Mouse (Mus musculus) right cerebral cortex, postnatal 36 days (tissue): ENCODE results near the gene Gm43552.

Experiments
- DNase-seq, 2 experiments: peaks; one replicate each; pipeline ENCODE4 v3.0.0; 2022; ENCODE audit warnings: low spot score in 2 of 2, mixed read lengths in 1 of 2

Gm43552 gene

DNA sequence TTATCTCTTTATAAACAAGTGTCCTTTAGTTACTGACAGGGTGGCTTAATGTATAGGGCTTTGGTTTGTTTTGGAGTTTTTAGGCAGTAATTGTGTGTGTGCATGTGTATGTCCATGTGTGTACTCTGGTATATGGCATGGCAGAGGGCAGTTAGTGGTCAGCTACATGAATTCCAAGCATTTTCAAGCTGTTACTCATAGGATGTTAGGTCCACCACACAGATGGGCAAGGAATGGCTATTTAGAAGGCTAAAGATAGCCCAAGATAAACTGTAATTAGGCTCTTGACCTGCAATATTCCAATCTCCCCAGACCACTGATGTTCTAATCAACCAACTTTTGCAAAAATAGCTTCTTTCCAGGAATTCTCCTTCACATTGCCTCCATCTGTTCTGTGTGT is 54.6 kb downstream of the Gm43552 start:
- no peak for DNase-seq

DNA sequence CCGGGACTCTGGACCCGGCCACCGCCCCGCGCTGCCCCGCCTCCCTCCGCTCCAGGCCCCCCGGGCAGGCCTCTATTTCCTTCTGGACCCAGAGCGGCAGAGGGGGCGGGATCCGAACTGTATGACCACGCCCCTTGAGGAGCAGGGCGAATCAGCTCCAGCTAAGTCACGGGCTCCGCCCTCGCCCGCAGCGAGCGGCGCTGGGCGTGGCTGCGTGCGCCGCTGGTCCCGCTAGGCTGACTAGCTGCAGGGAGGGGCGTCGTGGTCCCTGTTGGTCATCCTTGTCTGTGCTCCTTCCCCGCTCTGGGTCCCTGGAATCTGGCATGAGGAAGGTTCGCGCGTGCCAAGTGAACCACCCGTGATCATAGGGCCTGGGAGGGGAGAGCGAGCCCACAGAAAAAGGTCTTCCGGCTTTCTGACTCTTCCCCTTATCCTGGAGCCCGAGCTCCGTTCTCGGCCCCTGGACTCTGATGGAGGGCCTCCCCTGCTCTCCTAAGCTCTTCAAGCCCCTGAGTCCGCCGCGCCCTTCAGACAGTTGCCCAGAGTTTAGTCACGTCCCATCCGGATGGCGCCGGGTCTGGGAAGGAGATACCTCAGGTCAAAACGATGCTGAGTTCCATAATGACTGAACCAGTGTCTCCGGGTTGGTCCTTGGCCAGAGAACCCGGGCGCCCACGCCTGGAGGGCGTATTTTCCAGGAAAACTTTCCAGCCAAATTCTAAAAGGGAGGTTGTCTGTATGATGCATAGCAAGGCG is 56.6 kb downstream of the Gm43552 start, which contains the start of gene Ugdh:
Gene Ugdh (minus strand): TSS at position 144 of the 756 bp plus-strand sequence.
- peak; percentile 94 to 97 for DNase-seq

DNA sequence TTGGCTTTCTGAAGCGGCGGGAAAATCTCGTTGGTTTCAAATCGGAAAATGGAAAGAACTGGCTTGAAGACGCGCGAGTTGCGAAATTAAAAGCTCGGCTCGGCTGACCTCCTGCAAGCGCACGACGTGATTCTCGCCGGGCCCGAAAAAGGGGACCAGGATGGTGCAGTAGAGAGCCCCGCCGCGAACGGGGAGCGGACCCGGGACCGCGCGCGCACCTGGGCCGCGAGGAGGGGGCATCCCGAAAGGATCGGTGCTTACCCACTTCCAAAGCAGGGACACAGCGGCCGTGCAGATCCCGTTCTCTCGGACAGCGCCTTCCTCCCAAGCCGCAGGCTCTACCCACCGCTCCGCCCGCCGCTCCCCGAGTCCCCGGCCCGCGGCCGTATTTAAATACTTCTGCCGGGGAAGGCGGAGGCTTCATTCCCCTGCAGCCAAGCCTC is 57.2 kb downstream of the Gm43552 start:
- peak in 1 of 2 experiments; percentile 9 for DNase-seq

DNA sequence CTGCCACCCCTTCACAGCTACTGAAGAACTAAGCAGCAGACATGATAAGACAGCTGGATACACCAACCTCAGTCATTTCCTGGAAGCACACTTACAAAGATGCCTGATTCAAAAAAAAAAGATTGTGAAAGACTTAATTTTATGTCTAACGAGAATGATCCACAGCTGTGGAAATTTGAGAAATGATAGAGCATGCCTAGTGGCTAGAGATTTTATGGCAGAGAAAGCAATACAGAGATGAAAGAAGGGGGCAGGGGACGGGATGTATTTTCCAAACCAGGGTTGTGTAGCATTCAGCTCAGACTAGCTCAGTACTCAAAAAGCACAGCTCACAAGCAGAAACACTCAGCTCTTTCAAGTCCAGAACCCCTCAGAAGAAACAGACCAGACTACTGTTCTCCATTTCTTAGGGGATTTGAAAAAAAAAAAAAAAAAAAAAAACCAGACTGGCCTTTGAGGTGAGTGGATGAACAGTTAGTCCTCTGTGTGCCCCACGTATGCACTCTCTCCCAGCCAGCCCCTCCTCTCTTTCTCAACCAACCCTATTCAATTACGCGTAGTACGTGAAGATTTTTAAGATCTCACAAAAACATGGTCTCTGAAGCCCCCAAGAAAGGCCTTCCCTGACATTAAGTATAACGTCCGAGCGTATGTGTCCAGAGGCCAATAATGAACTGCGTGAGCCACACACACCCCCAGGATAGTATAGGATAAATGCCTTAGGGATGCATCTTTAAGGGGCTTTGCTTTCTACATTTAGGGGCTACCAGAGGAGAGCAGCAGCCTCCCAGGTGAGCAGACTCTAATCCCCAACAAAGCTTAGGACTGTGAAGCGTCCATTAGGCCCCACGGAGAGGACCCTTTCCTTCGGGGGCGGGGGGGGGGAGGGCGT is 57.9 kb downstream of the Gm43552 start:
- peak in 1 of 2 experiments; percentile 16 for DNase-seq

DNA sequence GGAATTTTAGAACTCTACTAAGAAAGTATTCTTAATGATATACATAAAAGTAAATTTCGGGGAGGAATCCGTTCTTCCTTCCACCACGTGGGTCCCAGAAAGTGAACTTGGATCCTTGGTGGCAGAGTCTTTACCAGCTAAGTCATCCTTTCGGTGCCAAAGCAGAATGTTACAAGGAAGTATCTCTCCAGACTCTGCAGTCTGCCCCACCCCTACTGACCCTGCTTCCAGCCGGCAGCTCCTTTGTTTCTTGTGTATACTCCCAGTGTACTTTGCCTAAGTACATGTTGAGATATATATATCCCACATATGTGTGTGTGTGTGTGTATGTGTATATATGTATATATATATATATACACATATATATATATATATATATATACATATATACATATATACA is 63.2 kb downstream of the Gm43552 start:
- DNase-seq = no peak

DNA sequence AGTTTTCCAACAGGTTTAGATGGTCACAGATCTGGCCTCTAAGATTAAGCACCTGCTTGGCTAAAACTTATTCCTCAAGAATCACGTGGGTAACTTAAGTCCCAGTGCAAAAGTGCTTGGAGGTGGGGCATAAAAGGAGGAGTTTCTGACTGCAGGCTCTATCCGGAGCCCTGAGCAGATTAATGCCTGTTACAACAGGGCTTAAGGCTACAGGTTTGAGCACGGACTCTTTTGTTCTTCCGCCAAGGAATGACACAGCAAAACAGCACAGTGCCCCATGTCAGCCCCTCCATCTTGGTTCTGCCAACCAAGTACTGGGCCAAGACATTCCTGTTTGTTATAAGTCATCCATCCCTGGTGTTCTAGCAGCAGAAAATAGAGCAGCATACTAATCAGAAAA is 64.3 kb downstream of the Gm43552 start:
- DNase-seq = no peak

DNA sequence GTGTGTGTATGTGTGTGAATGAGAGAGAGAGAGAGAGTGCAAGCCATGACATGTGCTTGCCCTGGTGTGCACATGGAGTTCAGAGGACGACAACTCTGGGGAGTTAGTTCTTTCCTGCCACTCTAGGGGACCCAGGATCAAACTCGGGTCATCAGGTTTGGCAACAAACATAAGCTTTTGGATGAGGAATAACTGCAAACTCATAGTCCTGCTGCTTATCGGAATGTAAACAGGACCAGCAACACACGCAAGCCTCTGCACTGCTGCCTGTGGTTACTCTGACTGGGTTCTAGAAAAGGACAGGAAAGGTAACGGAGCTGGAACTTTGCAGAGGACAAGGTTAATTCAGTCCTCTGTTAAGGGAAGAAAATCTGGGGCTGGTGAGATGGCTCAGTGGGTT is 67.4 kb downstream of the Gm43552 start:
- no peak for DNase-seq

DNA sequence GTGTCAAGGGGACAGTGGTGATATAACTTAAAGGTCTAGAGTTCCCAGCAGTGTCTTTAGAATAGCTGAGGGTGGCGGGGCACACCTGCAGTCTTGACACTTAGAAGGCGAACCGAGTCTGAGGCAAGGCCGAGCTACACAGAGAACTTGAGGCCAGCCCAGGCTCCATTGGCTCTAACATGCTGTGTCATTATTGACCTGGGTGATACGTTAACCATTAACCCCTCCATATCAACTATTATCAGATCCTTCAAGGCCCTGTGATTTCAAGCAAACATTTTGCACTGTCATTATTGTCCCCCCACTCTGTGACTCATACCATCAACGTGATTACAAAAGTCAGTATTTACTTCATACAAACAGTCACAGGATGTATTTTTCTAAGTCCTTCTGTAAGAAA is 68.4 kb downstream of the Gm43552 start:
- DNase-seq = no peak

DNA sequence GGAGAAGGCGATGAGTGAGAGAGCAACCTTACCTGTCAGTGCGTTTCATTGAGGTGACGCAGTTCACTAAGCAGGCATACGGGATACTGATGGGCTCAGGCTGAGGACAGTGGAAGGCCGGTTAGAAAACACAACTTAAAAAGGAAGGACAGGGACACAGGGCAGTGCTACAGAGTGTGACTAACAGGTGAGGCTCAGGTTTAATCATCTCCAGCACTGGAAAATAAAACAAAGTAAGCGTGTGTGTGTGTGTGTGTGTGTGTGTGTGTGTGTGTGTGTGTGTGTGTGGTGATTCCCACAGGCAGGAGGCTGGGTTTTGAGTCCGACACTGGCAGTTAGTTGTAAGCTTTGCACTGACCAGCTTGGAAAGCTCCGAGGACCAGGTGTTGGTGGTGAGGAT is 69.8 kb downstream of the Gm43552 start:
- DNase-seq = no peak

DNA sequence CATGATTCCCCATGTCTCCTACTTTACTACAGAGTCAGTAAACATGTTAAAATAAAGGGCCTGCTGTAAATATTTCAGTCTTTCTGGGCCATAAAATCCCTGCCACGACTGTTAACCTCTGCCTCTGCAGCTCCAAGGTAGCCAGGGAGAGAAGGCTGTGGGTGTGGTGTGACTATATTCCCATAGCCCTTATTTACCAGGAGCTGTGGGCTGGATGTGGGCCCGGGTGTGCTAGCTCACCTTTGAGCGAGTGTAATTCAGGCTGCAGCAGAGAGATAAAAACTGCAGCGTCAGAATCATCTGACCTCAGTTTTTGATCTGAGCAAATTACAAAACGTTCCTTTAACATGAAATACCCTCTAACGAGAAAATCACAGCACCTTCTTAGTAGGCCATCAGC is 71.8 kb downstream of the Gm43552 start:
- DNase-seq = no peak

DNA sequence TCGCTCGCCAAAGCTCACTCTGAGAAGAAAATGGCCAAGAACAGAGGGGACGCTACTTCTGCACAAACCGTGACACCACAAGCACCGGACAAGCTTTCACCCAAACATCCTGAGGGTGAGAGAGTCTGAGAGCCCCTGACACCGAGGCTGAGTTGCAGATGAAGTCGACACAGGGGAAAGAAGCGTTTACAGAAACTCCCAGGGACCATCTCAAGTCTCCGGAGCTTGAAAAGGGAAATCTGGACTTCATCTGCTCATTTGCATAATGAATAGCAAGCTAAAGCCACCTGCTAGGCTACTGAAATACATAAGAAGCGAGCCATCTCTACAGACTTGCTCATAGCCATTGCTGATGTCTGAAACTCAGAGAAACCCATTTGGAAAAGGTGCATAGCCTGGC is 73.5 kb downstream of the Gm43552 start:
- no peak for DNase-seq

DNA sequence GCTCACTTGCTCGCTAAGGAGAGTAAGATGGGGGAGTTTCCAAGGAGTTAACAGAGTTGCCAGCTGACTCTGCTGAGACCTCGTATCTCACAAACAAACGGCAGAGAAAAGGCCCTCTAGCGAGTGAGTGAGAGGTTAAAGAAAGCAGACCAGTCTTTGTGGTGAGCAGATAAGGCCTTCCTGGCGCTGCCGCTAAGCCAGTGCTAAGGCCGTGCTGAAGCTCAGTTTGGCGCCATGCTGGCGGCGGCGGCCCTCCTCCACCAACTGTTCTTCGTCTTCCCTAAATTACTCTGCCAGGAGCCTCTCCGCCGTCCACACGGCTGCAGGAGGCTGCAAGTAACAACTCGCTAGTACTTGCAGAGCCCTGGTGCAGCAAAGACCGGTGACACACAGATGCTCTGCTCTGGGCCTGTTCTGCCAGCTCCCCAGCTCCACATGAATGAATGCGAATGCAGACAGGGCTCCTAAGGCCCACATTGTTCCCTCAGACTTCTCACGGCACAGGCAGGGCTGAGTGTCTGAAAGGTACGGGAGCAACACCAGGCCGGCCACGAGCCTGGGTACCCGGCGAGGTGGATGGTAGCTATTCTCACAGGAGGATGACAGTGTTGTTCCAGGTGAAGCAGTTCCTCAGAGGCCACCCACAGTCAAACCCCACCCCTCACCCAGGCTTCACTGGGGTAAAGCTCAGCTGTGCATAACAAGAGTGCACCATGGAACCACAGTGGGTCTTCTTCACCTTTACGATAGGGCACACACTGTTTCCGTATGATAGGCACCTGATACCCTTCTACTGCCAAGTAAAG is 76.8 kb downstream of the Gm43552 start:
- no peak for DNase-seq

DNA sequence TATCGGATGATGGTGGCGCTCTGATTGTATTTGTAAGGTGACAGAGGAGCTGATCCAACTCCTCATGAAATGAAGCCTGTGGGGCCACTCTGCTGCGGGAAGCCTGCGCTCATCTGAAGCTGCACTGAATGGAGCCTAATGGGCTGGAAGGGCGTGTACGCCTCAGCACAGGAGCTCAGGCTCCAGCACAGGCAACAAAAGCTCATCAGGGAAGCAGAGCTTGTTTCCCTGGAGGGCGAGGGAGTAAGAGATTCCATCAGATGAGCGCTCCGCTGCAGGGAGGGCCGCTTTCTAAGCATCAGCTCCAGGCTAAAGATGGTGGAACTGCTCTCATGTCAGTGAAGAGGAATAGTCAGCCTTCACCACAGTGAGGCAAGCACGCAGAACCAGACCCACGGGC is 84.6 kb downstream of the Gm43552 start:
- DNase-seq = no peak

DNA sequence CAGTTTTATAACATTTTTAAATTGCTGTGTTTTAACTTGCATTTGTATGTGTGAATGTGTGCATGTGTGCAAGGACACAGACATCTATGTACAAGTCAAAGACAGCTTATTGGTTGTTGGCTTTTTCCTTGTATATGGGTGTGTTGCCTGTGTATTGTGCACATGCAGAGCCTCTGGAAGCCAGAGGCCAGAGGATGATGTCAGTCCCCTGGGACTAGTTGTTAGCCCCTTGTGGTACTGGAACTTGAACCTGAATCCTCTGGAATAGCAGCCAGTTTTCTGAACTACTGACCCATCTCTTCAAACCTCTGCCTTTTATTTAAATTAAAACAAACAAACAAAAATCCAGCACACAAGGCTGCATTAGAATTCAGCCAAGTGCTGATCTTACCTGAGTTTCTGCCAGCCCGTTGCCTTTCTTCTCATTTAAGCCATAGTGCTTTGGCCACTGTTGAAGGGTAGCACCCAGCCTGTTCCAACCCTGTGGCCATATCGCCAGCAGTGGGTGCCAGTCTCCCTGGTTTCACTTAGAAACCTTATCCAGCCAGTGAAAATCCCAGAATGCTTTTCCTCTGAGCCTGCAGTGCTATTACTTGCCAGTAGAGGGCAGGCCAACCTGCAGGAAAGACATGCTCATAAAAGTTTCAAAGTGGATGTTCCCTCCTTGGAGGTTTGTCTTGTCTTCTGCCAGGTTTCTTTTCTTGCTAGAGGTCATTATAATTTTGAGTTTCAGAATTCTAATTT is 91.2 kb downstream of the Gm43552 start:
- peak; percentile 65 to 67 for DNase-seq

DNA sequence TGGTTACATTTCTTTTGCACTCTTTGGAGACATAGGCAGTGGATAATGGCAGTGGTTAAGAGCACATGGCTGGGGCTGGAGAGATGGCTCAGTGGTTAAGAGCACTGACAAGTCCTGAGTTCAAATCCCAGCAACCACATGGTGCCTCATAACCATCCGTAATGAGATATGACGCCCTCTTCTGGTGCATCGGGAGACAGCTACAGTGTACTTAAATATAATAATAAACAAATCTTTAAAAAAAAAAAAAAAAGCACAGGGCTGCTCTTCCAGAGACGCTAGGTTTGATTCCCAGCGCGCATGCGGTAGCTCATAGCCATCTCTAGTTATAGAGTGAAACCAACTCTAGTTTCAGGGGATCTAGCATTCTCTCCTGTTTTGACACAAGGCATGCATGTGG is 98.2 kb downstream of the Gm43552 start:
- no peak for DNase-seq

DNA sequence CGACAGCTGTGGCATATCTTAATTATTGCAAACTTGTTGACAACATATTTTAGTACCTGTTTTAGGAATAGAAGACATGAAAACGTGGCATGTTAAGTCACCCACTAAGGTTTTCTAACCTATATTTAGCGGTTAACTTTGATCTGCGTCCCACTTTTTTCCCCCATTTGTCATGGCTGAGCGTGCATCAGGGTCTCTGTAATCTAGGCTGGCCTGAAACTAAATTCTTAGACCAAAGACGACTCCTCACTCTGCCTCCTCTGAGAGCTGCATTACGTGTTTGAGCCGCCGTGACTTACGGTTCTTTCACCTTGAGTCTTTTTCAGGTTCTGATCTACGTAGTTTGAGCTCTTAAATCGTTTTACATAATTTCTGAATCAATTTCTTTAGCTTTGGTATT is 100.9 kb downstream of the Gm43552 start:
- DNase-seq = no peak

DNA sequence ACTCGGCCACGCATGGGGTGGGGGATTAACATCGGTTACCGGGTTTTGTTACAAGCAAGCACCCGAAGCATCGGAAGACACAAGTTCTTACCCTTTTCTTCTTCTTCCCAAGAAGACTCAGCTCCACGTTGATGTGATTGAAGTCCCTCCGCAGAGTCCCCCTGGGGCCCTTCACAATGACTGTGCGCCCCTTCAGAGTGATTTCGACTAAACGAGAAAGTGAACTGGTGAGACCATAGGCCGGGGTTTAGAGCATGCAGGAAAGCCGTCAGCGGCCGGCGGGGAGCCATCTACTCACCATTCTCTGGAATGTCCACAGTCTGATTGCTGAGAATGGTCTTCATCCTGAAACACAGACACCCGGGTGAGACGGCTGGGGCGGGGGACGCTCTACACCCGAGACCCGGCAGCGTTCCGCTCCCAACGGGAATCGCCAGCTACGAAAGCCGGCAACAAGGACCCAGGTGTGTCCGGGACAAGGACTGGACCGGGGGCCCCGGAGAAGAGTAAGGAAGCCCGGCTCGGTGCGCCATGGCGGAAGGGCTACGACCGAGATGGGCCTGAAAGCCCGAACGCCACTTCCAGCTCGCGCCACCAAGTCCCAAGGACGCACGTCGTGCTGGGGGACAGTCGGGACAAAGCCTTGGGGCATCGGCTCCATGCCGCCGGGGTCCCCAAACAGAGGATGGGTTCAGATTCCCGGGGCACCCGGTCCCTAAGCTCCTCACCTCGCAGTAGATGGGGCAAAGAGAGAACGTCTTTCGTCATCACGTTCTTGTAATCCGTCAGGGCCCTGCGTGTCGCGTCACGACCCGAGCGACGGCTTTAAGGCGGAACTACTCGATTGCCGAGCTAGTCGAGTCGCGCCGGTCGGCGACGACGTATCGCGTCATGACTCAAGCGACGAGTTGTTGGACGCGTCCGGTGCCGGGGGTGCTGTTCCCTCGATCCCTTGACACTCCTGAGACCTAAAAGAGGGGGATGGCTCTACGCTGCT is 101.7 kb downstream of the Gm43552 start, which contains the start of the genes Rpl9 and Lias:
Gene Rpl9 (minus strand): TSS at position 797 of the 997 bp plus-strand sequence.
Gene Lias (plus strand): TSS at position 850 of the 997 bp plus-strand sequence.
- DNase-seq = peak; percentile 97 to 98

DNA sequence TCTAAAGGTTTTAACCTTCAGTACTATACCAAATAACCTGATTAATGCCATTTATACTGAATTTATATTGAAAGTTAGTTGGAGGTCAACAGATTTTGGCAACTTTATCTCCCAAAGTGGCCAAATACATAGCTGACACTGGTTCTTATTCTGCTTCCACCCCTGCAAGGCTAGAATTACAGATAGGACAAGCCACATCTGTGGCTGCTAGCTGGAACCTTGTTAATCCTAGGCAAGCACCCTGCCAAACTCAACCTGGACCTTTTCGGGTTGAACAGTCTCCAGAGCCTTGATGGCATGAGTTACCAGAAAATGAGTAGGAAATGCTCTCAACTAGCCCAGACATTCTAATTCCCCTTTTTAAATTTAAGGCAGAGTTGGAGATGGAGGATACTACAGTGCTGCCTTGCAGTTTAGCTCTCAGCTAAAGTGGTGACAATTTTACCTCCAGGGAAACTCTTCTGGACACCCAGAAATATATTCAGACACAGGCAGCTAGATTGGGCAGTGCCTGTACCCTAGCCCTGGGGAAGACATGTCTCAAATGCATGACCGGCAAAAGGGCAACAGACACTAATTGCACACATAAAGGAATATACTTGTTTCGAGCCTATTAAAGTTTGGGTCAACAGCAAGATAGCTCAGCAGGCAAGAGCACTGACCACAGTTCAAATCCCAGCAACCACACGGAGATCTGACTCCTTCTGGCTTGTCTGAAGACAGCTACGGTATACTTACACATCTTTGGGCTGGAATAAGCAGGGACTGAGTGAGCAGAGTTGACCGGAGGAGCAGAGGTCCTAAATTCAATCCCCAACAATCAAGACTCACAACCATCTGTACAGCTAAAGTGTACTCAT is 105.4 kb downstream of the Gm43552 start:
- DNase-seq = no peak

DNA sequence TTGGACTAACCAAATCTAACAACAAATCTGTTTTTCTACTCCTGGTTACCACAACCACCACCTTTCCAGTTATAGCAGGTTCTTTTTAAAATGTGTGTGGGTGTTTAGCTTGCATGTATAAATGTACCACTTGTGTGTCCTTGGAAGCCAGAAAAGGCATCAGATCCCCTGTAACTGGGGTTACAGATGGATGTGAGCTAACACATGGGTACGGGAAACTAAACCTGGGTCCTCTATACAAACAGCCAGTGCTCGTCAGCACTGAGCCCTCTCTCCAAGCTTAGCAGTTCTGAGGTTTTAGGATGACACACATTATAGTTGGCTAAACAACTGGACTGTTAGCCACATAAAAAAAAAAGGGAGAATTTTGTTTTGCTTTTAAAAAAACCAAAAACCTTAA is 106.9 kb downstream of the Gm43552 start:
- DNase-seq = no peak
